Mouse (Mus musculus) embryonic facial prominence, embryonic 13.5 days (tissue): ENCODE measurements at regions not wholly inside any gene's neighbourhood (a gene's known extent, or its start where the extent isn't known, plus 50 kb on each side); places are given as distances from the start of the nearest gene placed in this dataset.

ENCODE experiments used
- ATAC-seq: fragments of 200-750 bp; cut with Nextera tagmentation; 2 replicates; pipeline ENCODE4 v1.8.0; 2017; ENCODE audit warnings: low read depth; ENCODE audit not compliant: insufficient number of reproducible peaks, insufficient read depth, low FRiP score, low TSS enrichment
- H3K27ac ChIP-seq: fragments of 300-500 bp; sonication (generic); 2 replicates; pipeline ENCODE4 v1.5.1; 2015; ENCODE audit warnings: moderate library complexity, mild to moderate bottlenecking, inconsistent platforms
- H3K27me3 ChIP-seq: fragments of 300-500 bp; sonication (generic); 2 replicates; pipeline ENCODE4 v1.6.1; 2015; ENCODE audit warnings: mild to moderate bottlenecking, inconsistent platforms
- H3K36me3 ChIP-seq: fragments of 300-500 bp; sonication (generic); 2 replicates; pipeline ENCODE4 v1.6.1; 2015; ENCODE audit warnings: mild to moderate bottlenecking, inconsistent platforms
- H3K4me1 ChIP-seq: fragments of 300-500 bp; sonication (generic); 2 replicates; pipeline ENCODE4 v1.6.1; 2015; ENCODE audit warnings: inconsistent platforms
- H3K4me2 ChIP-seq: fragments of 300-500 bp; sonication (generic); 2 replicates; pipeline ENCODE4 v1.6.1; 2015; ENCODE audit warnings: moderate library complexity, mild to moderate bottlenecking, inconsistent platforms
- H3K4me3 ChIP-seq: fragments of 300-500 bp; sonication (generic); 2 replicates; pipeline ENCODE4 v1.5.1; 2015; ENCODE audit warnings: mild to moderate bottlenecking, inconsistent platforms
- H3K9ac ChIP-seq: fragments of 300-500 bp; sonication (generic); 2 replicates; pipeline ENCODE4 v1.6.1; 2015; ENCODE audit warnings: mild to moderate bottlenecking, inconsistent platforms
- H3K9me3 ChIP-seq: fragments of 300-500 bp; sonication (generic); 2 replicates; pipeline ENCODE4 v1.6.1; 2016; ENCODE audit warnings: inconsistent platforms
- WGBS: fragments of 180-500 bp; shearing (Covaris S2); methylation state at CpG from one replicate; pipeline ENCODE4 v1.1.7; 2015; ENCODE audit warnings: mixed read lengths; 5-methylcytosine and 5-hydroxymethylcytosine counted together

DNA sequence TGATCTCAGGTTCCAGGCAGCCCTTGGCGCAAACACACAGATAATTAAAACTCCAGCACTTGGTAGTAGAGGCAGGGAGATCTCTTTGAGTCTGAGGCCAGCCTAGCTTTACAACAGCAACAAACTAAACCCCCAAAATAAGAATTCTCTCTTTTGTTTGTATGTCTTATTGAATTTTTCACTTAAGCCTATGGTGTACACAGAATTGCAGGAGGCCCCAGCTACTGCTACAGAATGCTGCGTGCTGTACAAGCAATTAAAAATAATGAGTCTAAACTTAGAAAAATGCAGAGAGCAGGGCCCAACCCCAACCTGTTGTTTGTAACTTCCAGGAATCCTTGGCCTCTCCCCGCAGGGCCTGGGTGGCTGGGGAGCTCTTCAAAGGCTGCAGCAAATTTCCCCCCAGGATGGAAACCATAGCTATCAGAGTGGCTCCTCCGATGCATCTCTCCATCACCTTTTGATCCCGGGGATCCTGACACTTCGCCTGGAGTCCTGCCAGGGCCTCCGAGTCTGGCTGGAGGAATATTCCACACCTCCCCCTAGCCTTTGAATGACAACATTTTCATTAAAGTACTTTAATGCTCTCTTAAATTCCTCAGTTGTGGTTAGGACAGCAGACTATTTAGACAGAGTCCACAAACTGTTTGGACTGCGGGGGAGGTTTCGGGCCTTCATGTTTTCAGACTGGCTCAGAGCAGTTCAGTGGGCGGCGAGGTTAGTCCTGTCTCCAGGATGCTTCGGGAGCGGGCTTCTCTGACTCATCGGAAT lies 116.7 kb upstream of the Myocd start:
- Histone ChIP-seq H3K9me3 (no peaks in the 10 kb centered on the region), H3K4me2 (no peak overlapping the region), H3K9ac (no peak overlapping the region), H3K4me1 (peaks cover 10% of the 10 kb centered on the region; the same call in 1 of the 2 replicates), H3K36me3 (no peaks in the 10 kb centered on the region), H3K27me3 (peaks cover 3% of the 10 kb centered on the region; the same call in 1 of the 2 replicates), H3K4me3 (no peak overlapping the region), H3K27ac (no peak overlapping the region)
- ATAC-seq = no peak
- 46% methylated on average over 14 of the region's 14 CpGs for WGBS

GRCm38 (mm10) chr11:65375361-65375760 lies 105.6 kb upstream of the Myocd start:
- H3K36me3 ChIP-seq = no peaks in the 10 kb centered on the region
- H3K9ac ChIP-seq = no peak overlapping the region
- no peak for ATAC-seq
- H3K4me3 ChIP-seq = no peak overlapping the region
- H3K4me1 ChIP-seq = no peaks in the 10 kb centered on the region
- WGBS = 80% methylated on average over 5 of the region's 5 CpGs
- no peaks in the 10 kb centered on the region for H3K9me3 ChIP-seq
- no peak overlapping the region for H3K4me2 ChIP-seq
- no peak overlapping the region for H3K27ac ChIP-seq
- no peaks in the 10 kb centered on the region for H3K27me3 ChIP-seq

DNA sequence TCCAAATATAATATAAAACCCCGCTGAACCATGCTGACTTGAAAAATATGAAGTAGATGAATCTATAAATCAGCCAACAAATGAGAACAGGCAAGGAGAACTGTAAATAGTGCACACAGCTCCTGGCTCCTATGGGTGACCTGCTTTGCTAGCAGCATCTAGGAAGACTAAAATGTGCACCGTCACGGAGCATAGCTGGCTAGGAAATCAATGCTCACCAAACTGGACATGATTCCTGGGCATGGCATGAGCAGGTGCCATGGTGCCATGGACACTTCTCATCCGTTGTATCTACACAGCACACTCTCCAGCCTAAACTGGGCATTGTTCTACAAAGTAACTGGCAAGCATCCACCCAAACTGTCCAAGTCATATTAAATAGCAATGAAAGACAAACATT lies 103.3 kb upstream of the Myocd start:
- no peak for ATAC-seq
- peaks cover 2% of the 10 kb centered on the region; the same call in 1 of the 2 replicates for H3K4me1 ChIP-seq

GRCm38 (mm10) chr11:65372309-65372811 lies 102.6 kb upstream of the Myocd start:
- Histone ChIP-seq H3K27me3 (no peaks in the 10 kb centered on the region), H3K9ac (no peak overlapping the region), H3K4me3 (no peak overlapping the region), H3K4me1 (peaks cover 4% of the 10 kb centered on the region; the same call in 1 of the 2 replicates), H3K36me3 (no peaks in the 10 kb centered on the region), H3K4me2 (no peak overlapping the region), H3K9me3 (no peaks in the 10 kb centered on the region), H3K27ac (no peak overlapping the region)
- 74% methylated on average over 9 of the region's 9 CpGs for WGBS
- ATAC-seq = no peak

More for the DNA sequence above, 103.3 kb upstream of the Myocd start:
- Histone ChIP-seq H3K27me3 (no peaks in the 10 kb centered on the region), H3K4me2 (no peak overlapping the region), H3K27ac (no peak overlapping the region), H3K9me3 (no peaks in the 10 kb centered on the region), H3K36me3 (no peaks in the 10 kb centered on the region), H3K9ac (no peak overlapping the region), H3K4me3 (no peak overlapping the region)
- 90% methylated on average over 4 of the region's 4 CpGs for WGBS

DNA sequence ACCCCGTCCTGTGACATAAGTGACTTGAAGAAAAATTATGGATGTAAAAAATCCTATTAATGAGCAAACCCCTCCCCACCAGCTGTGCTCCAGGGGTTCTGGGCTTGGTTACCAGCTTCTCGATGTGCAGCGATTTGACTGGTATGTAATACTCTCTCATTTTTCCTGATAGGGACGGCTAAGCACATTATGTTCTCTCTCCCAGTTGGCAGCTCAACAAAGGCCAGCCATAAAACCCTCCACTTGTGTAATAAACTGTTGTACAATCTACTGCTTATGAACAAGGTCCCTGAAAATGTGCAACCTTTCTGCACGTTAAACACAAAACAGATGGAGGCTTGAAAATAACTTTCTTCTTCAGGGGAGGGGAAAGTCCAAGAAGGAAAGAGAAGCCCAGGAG lies 98.0 kb upstream of the Myocd start:
- Histone ChIP-seq H3K4me1 (peaks cover 10% of the 10 kb centered on the region; the same call in 1 of the 2 replicates), H3K27ac (no peak overlapping the region), H3K9me3 (no peaks in the 10 kb centered on the region), H3K4me3 (no peak overlapping the region), H3K4me2 (no peak overlapping the region), H3K9ac (no peak overlapping the region), H3K27me3 (no peaks in the 10 kb centered on the region), H3K36me3 (no peaks in the 10 kb centered on the region)
- ATAC-seq = no peak
- WGBS = 40% methylated on average over 5 of the region's 5 CpGs

GRCm38 (mm10) chr11:65366677-65367370 lies 97.0 kb upstream of the Myocd start:
- Histone ChIP-seq H3K27ac (no peak overlapping the region), H3K9ac (no peak overlapping the region), H3K9me3 (no peaks in the 10 kb centered on the region), H3K4me3 (no peak overlapping the region), H3K4me1 (peaks cover 10% of the 10 kb centered on the region; the same call in 1 of the 2 replicates), H3K27me3 (no peaks in the 10 kb centered on the region), H3K4me2 (no peak overlapping the region), H3K36me3 (no peaks in the 10 kb centered on the region)
- WGBS = 73% methylated on average over 8 of the region's 8 CpGs
- no peak for ATAC-seq

DNA sequence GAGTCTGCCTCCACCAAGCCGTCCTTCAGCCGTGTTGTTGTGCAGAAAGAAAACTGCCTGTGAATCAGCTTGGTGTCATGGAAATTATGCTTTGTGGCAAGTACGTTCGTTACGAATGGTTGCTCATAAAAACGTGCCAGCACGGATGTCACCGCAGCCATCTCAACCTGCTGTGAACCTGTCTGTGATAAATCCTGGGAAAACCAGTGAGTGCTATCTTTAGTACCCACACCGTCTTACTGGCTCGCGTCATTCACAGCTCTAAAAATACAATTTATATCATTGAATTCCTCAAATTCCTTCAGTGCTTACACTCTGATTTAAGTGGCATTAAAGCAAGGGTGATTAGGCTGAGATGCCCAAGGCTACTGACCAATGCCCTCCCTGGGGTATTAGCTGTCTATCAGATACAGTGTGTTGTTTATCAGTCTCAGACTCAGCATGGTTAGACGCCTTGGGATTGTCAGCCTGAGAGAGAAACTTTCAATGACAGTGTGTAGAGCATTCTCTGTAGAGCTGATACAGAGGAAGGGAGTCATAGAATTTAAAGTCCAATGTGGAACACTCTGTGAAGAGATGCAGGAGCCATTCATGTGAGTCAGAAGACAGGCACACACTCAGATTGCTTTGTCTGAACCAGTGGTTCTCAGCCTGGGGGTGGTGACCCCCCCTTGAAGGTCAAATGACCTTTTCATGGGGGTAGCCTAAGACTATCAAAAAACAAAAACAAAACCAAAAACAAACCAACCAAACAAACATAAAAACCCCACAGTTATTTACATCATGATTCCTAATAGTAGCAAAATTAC lies 96.2 kb upstream of the Myocd start:
- no peak overlapping the region for H3K9ac ChIP-seq
- no peak for ATAC-seq
- no peak overlapping the region for H3K27ac ChIP-seq
- H3K4me3 ChIP-seq = no peak overlapping the region
- 54% methylated on average over 12 of the region's 12 CpGs for WGBS
- H3K4me2 ChIP-seq = no peak overlapping the region
- H3K4me1 ChIP-seq = peaks cover 12% of the 10 kb centered on the region; the same call in 1 of the 2 replicates
- no peaks in the 10 kb centered on the region for H3K36me3 ChIP-seq
- no peaks in the 10 kb centered on the region for H3K27me3 ChIP-seq
- no peaks in the 10 kb centered on the region for H3K9me3 ChIP-seq

DNA sequence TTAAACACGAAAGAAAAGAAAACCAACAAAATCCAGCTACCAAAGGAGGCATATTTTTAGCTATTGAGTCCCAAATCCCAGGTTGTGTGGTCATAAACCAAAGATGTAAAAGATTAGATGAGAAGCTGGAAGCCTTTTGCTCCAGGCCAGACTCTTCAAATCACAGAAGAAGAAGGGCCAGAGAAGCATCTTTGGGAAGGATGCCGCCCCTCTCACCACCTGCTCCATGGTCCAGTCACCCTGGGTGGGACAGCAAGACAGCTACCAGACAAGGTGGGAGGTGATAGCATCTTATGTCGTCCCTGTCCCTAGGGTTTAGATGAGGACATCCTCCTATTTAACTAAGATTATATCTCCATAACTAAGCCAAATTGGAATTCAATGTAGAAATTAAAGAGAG lies 95.1 kb upstream of the Myocd start:
- Histone ChIP-seq H3K27ac (no peak overlapping the region), H3K4me1 (peaks cover 16% of the 10 kb centered on the region; the same call in 1 of the 2 replicates), H3K4me2 (no peak overlapping the region), H3K9me3 (no peaks in the 10 kb centered on the region), H3K27me3 (no peaks in the 10 kb centered on the region), H3K36me3 (no peaks in the 10 kb centered on the region), H3K4me3 (no peak overlapping the region), H3K9ac (no peak overlapping the region)
- no peak for ATAC-seq
- 77% methylated on average over 3 of the region's 3 CpGs for whole genome bisulfite sequencing

GRCm38 (mm10) chr11:65363846-65364245 lies 94.1 kb upstream of the Myocd start:
- 74% methylated on average over 3 of the region's 3 CpGs for WGBS
- ATAC-seq = no peak
- Histone ChIP-seq H3K4me3 (no peak overlapping the region), H3K9ac (no peak overlapping the region), H3K4me2 (no peak overlapping the region), H3K9me3 (no peaks in the 10 kb centered on the region), H3K27me3 (no peaks in the 10 kb centered on the region), H3K4me1 (peaks cover 16% of the 10 kb centered on the region; the same call in 1 of the 2 replicates), H3K27ac (no peak overlapping the region), H3K36me3 (no peaks in the 10 kb centered on the region)

GRCm38 (mm10) chr11:65360729-65361128 lies 90.9 kb upstream of the Myocd start:
- WGBS = 82% methylated on average over 5 of the region's 5 CpGs
- no peaks in the 10 kb centered on the region for H3K36me3 ChIP-seq
- H3K27ac ChIP-seq = no peak overlapping the region
- no peak overlapping the region for H3K4me3 ChIP-seq
- no peaks in the 10 kb centered on the region for H3K27me3 ChIP-seq
- 0 out of 2 replicates have a peak, but pooled peaks cover 6% of the 10 kb centered on the region for H3K4me1 ChIP-seq
- no peak overlapping the region for H3K9ac ChIP-seq
- ATAC-seq = no peak
- no peak overlapping the region for H3K4me2 ChIP-seq
- H3K9me3 ChIP-seq = no peaks in the 10 kb centered on the region

DNA sequence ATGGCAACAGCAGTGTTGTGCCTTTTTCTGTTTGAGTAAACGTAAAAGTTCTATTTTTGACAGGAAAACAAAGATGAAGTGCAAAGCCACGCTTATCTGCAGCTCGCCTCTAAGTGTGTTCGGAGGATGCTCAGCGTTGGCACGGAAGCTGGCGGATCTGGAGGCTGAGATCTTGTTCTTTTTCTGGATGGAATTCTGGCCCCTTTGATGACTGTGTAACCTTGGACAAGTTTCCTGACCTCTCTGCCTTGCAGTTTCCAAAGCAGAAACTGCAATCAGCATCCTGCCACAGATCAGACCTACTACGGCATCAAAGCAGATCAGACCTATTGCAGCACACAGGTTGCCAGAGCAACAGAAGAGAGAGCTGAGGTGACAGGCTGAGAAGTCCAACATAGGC lies 89.1 kb upstream of the Myocd start:
- Histone ChIP-seq H3K9me3 (no peaks in the 10 kb centered on the region), H3K4me2 (no peak overlapping the region), H3K27me3 (peaks cover 7% of the 10 kb centered on the region; the same call in 1 of the 2 replicates), H3K4me3 (no peak overlapping the region), H3K36me3 (no peaks in the 10 kb centered on the region), H3K9ac (no peak overlapping the region), H3K4me1 (0 out of 2 replicates have a peak, but pooled peaks cover 6% of the 10 kb centered on the region), H3K27ac (no peak overlapping the region)
- 81% methylated on average over 8 of the region's 8 CpGs for WGBS
- ATAC-seq = no peak
